Mouse (Mus musculus) left cerebral cortex, postnatal 10 days (tissue): ENCODE measurements around the gene Fam83f. TPM values are rescaled to one million over a fixed set of nuclear protein-coding genes. Genes with fewer than 3 reads are reported as not detected.

Experiments
- DNase-seq, 2 experiments: peaks; one replicate each; pipeline ENCODE4 v3.0.0; 2021 to 2022; ENCODE audit warnings: low spot score in 2 of 2, mixed read lengths in 1 of 2; ENCODE audit errors: extremely low spot score in 1 of 2
- intact Hi-C: fragments of 180-260 bp; cut with DNase I; formaldehyde crosslinking; loops from one replicate; pipeline ENCODE4 v1.15.1; 2025
- total RNA-seq, 2 experiments: library from RNA; stranded (reverse); gene quantifications; 2 replicates each; pipeline ENCODE4 v1.2.3; 2021

Fam83f gene
- total RNA-seq, 2 experiments from 2014 or later, result 0.54 to 0.57 TPM

DNA sequence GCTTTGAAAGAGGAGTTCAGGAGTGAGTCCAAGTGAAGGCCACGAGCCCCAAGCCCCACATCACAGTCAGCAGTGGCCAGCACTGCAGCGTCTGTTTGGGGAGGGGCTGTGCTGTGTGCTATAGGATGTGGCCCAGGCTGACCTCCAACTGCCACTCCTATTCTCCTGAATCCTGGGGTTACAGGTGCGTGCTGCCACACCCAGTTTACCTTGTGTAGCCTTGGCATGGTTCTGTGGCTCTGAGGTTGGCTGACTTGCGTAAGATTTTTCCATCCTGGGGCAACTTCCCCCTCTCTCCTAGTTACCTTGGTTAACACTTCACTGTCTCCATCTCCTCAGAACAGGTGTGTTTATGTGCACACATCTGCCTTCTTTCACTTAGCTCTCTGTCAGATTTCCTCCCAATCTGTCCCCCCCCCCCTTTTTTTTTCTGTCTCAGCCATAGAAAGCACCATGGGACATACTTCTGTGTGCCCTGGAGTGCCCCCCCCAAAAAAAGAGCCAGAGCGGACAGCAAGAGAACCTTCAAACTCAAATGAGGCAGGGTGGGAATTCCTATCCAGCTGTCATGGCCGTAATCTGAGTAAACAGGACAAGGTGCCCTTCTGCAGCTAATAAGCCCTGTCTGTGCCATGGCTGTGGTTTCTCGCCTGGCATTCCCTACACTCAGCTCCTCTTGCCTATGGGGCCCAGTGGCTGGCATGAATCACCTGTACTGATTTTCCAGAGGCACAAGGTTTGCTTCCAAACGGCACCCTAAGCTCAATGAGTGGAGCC is 30.0 kb downstream of the Fam83f start:
- intact Hi-C loops, result loop anchor here (5.0 to 10.0 kb wide), 4 partner anchors 359 to 614 kb away; partner anchors contain the start of genes Cacna1i and Mrtfa

GRCm38 (mm10) chr15:80702910-80703309 is 31.3 kb downstream of the Fam83f start:
- intact Hi-C loops, result loop anchor here (5.0 to 10.0 kb wide), 4 partner anchors 361 to 616 kb away; partner anchors contain the start of genes Cacna1i and Mrtfa
- no peak for DNase-seq

More for the DNA sequence above, 30.0 kb downstream of the Fam83f start:
- DNase-seq, result no peak

GRCm38 (mm10) chr15:80703495-80703894 is 31.8 kb downstream of the Fam83f start:
- intact Hi-C loops, result loop anchor here (5.0 to 10.0 kb wide), 4 partner anchors 361 to 616 kb away; partner anchors contain the start of genes Cacna1i and Mrtfa
- DNase-seq, result no peak

DNA sequence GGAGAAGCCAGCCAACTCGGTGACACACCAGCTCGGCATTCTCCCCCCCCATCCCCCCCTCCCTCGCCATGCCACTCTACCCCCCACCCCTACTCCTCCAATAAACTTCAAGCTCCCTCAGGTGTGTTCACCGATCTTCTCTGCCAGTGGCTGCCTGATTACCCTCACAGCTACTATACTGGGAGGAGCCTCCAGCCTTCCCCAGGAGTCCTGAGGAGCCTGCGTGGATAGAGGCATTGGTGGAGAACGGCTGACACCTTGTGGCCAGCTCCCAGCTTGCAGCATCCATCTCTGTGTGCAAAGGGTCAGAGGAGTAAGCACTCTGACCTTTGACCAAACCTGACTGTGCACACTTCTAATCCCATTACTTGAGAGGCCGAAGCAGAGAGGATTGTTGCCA is 32.6 kb downstream of the Fam83f start:
- intact Hi-C loops, result loop anchor here (2.0 to 10.0 kb wide), 5 partner anchors 362 to 617 kb away; partner anchors contain the start of genes Cacna1i and Mrtfa
- peak; percentile 80 to 81 for DNase-seq

DNA sequence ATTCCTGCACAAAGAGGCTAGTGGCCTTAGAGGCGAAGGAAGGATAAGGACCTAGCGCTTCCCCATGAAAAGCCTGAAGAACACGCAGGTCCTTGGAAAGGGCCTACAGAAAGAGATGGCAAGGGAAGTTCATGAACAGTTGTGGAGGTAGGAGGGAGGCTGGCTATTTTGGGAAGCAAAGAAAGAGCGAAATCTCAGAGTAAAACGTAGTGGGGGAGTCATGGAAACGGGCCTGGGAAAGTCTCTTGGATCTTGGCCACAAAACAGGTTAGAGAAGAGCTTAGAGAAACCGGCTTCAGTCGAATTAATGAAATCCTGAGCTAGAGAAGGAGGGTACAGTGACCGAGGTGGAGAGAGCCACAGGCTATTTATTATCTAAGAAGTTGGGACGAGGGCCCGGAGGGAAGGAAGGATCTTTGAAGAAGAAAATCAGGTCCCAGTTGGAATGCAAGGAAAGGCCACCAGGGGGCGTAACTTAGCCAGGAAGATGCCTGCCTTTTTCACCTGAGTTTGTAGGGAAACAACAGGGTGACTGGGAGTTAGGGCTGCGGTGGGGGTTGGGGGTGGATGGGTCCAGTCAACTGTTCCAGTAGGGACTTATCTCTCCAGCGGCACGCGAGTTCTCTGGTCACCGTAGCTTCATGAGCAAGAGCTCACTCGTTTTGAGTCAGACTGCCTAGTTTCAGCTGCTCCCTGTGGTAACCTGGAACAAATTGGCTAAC is 34.3 kb downstream of the Fam83f start:
- intact Hi-C loops, result loop anchor here (2.0 to 10.0 kb wide), 3 partner anchors 241 to 489 kb away; partner anchors contain the start of genes Adsl and Mrtfa
- DNase-seq, result peak; percentile 77 to 81

DNA sequence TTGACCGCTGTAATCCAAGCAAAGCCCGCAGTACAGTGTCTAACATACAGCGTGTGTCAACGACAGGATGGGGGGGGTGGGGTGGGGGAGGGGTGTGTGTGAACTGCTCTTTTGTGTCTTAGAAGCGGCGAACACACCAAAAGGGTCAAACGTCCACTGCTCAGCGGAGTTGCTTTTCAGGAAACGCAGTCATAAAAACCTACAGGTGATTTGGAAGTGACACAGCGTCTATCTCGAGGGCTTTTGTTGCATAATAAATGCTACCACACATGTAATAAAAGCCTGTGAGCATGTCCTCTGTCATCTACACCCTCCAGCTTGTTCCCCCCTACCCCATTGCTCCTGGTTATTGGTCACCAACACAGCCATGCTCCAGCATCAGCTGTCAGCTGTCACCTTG is 34.9 kb downstream of the Fam83f start:
- intact Hi-C loops, result loop anchor here (5.0 to 10.0 kb wide), 2 partner anchors 241 to 488 kb away; partner anchors contain the start of genes Adsl and Mrtfa
- no peak for DNase-seq

GRCm38 (mm10) chr15:80707088-80707487 is 35.4 kb downstream of the Fam83f start:
- DNase-seq, result peak; percentile 53 to 56
- intact Hi-C loops, result loop anchor here (5.0 to 10.0 kb wide), 2 partner anchors 240 to 488 kb away; partner anchors contain the start of genes Adsl and Mrtfa

- peak in 1 of 2 experiments; percentile 54 for DNase-seq
- intact Hi-C loops, result loop anchor here (5.0 to 10.0 kb wide), 2 partner anchors 238 to 485 kb away; partner anchors contain the start of genes Adsl and Mrtfa
These were observed 37.9 kb downstream of the Fam83f start for GRCm38 (mm10) chr15:80709593-80709992.

GRCm38 (mm10) chr15:80710257-80710607 is 38.6 kb downstream of the Fam83f start:
- DNase-seq, result no peak

DNA sequence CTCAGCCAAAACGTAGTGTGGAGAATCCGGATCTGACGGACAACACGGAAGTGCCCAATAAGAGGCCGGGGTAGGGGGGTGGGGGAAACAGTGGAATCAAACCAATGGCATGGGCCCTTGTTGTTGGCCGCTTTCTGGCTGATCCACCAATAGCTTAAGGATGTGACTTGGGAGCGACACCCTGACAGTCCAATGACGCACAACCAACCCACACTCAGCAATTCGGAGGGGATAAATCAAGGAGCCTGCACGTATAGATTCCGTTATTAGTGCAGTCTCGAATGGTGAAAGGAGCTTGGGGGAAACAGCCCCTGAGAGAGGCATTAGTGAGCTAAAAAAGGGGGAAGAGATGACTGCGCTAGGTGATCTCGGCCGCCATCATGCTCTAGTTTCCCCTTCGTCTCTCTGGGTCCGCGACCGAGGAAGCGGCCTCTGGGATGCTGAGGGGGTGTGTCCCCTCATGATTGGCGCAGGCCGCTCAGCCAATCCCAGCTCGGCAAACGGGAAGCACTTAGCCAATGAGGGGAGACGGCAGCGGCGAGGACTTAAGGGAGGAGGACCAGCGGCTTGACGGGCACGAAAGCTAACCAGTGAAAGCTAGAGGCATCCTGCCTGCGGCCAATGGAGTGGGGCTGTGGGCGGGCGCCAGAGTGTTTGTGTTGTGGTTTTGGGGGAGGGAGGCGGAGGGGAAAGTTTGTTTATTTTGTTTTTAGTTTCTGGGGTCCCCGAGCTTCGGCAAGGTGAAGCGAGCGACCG is 39.1 kb downstream of the Fam83f start, which contains the start of gene Tnrc6b:
Tnrc6b (plus strand) TSS at position 706 of the 756 bp plus-strand sequence.
- peak; percentile 99 for DNase-seq
- intact Hi-C loops, result loop anchor here (5.0 to 10.0 kb wide), 2 partner anchors 87 to 164 kb away; no protein-coding TSS in a partner anchor

More at GRCm38 (mm10) chr15:80710257-80710607, 38.6 kb downstream of the Fam83f start:
- intact Hi-C loops, result loop anchor here (5.0 to 10.0 kb wide), 2 partner anchors 87 to 165 kb away; no protein-coding TSS in a partner anchor

DNA sequence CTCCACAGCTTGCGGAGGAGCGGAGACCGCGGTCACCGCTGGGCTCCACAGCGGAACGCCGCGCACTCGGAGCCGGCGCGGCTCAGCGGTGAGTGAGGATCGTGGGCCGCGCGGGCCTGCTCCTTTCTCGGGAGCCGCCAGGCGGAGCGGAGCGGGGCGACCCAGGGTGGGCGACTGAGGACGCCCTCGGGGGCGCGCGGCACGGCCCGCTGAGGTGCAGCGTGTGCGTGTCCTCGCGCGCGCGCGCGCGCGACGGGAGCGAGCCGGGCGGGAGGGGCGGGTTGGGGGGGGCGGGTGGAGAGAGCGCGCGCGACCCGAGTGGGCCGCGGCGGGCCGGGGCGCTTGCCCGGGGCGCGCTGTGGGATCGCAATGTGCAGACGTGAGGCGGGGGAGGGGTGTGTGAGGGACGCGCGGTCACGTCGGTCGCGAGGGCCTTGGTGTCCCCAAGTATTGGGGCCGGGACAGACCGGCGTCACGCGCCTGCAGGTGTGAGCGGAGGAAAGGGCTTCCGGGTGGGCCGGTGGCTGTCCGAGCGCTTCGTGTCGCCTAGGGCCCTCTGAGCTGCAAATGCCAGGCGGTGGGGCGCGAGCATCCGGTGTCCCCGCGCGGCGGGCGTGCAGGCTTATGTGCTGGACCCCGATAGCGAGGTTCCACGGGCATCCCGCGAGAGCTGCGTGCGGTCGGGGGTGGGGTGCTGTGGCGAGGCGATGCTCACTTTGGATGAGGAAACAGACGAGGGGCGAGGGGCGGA is 39.9 kb downstream of the Fam83f start:
- intact Hi-C loops, result loop anchor here (5.0 to 10.0 kb wide), 2 partner anchors 86 to 163 kb away; no protein-coding TSS in a partner anchor

GRCm38 (mm10) chr15:80714299-80714698 is 42.7 kb downstream of the Fam83f start:
- no peak for DNase-seq
- intact Hi-C loops, result loop anchor here (5.0 to 10.0 kb wide), 2 partner anchors 83 to 161 kb away; no protein-coding TSS in a partner anchor

More for the DNA sequence above, 39.9 kb downstream of the Fam83f start:
- DNase-seq, result peak; percentile 70 to 90

GRCm38 (mm10) chr15:80716631-80717135 is 45.0 kb downstream of the Fam83f start:
- intact Hi-C loops, result loop anchor here (10.0 kb wide), 1 partner anchor 158 kb away; no protein-coding TSS in a partner anchor
- DNase-seq, result no peak

GRCm38 (mm10) chr15:80717431-80717830 is 45.8 kb downstream of the Fam83f start:
- intact Hi-C loops, result loop anchor here (10.0 kb wide), 1 partner anchor 157 kb away; no protein-coding TSS in a partner anchor
- DNase-seq, result no peak

- DNase-seq, result no peak
- intact Hi-C loops, result no loop called here
These were observed 48.6 kb downstream of the Fam83f start for GRCm38 (mm10) chr15:80720249-80720648.

GRCm38 (mm10) chr15:80721861-80722260 is 50.2 kb downstream of the Fam83f start:
- DNase-seq, result no peak
- intact Hi-C loops, result no loop called here

DNA sequence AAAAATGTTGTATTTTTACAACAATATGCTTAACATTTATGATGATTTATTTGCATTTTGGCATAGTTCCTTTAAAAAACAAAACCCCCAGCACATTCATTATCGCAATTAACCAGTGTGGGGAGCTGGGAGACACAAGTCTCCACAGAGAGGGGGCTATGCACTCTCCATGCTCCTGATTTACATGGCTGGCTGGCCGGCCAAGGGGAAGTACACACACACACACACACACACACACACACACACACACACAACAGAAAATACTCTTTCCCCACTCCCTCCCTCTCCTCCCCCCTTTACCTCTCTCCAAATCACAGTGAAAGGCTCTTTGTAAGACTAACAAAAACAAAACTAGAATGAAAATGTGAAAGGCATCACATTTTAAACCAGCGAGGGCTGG is 50.7 kb downstream of the Fam83f start:
- DNase-seq, result no peak
- intact Hi-C loops, result no loop called here
